Mouse (Mus musculus): ENCODE results near the gene Btbd9.

- TF ChIP-seq GATA1 (IDR thresholded peaks at IDR 0.05; ENCODE audit: borderline replicate concordance, low read length) (no peak), FLI1 (IDR thresholded peaks at IDR 0.05; ENCODE audit: low read length) (no peak)
Observed at GRCm38 (mm10) chr17:30307168-30307567, 269.1 kb downstream of the Btbd9 start.

Measured in megakaryocyte, embryonic 14.5 days (primary cell).